In the genomic region with DNA sequence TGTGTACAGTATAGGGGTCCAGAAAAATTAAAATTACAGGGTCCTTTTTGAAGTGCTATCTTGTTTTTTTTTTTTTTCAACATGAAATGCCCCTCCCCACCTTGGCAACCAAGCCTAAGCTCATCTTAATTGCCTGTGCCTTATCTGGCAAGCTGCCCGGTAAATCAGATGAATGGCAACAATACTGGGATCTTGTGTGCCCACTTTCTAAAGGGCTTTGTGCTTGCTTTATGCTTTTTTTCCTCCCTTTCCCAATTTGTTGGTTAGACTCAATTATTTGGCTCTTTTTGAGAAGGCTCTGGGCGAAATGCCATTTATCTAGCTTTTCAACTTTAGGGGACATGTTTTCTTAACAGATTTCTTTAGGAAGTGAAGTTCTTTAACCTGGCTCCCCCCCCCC, we compare ENCODE assay signal across 11 mouse cellular contexts. TPM values are rescaled to one million over a fixed set of nuclear protein-coding genes. Genes with fewer than 3 reads are reported as not detected.
A peak's percentile ranks its signal among the peaks of the same experiment; 100 is the strongest.
DNase-seq lines count a peak whose midpoint lies in the region; ATAC-seq and TF ChIP-seq lines count a peak whose summit lies in the region.
"Had no signal": no experiment of that assay in that cellular context is flagged by ENCODE, and none has a peak within 500 bp of the region (broad histone marks: within the 10 kb centered on the region; RNA-seq: fewer than 3 reads in every experiment).

No protein-coding gene starts in this region.

- no peak overlapping the region for H3K4me2 ChIP-seq in neural tube, embryonic 11.5 days (ENCODE audit: low read depth)
- H3K4me2 ChIP-seq in forebrain, embryonic 15.5 days (replicated peaks): no peak overlapping the region
- H3K4me2 ChIP-seq in midbrain, postnatal 0 days (ENCODE audit: low read depth, low read length, poor library complexity, severe bottlenecking): no peak overlapping the region
- H3K4me2 ChIP-seq: lung, embryonic 15.5 days had no signal

- no peaks in the 10 kb centered on the region for H3K36me3 ChIP-seq in neural tube, embryonic 11.5 days (ENCODE audit: control insufficient read depth, insufficient read depth, low read length)
- no peaks in the 10 kb centered on the region for H3K36me3 ChIP-seq in forebrain, embryonic 15.5 days
- no peaks in the 10 kb centered on the region for H3K36me3 ChIP-seq in midbrain, postnatal 0 days (ENCODE audit: insufficient read depth, low read length)
- H3K36me3 ChIP-seq: lung, embryonic 15.5 days had no signal

- no peaks in the 10 kb centered on the region for H3K9me3 ChIP-seq in neural tube, embryonic 11.5 days (ENCODE audit: control insufficient read depth, low read length)
- no peaks in the 10 kb centered on the region for H3K9me3 ChIP-seq in forebrain, embryonic 15.5 days
- H3K9me3 ChIP-seq in midbrain, postnatal 0 days (ENCODE audit: low read length): no peaks in the 10 kb centered on the region
- H3K9me3 ChIP-seq: lung, embryonic 15.5 days had no signal

- DNase-seq in heart, adult 8-10 months (ENCODE audit: low spot score): peak; percentile 1
- no peak for DNase-seq in heart, adult 18-20 months
- peak; percentile 26 for DNase-seq in neural tube, embryonic 11.5 days (ENCODE audit: low spot score)
- DNase-seq in neural tube, embryonic 10.5 days (ENCODE audit: extremely low spot score, low spot score): no peak
- DNase-seq in midbrain, postnatal 0 days (ENCODE audit: low spot score): peak; percentile 89
- DNase-seq: thymus, postnatal 4 days had no signal

- 70% methylated on average over 2 of the region's 2 CpGs for WGBS in neural tube, embryonic 11.5 days
- 2% methylated on average over 2 of the region's 2 CpGs for WGBS in forebrain, embryonic 15.5 days
- 17% methylated on average over 2 of the region's 2 CpGs for WGBS in midbrain, postnatal 0 days

- no peak overlapping the region for H3K9ac ChIP-seq in neural tube, embryonic 11.5 days (ENCODE audit: low read length)
- no peak overlapping the region for H3K9ac ChIP-seq in forebrain, embryonic 15.5 days (replicated peaks)
- H3K9ac ChIP-seq in midbrain, postnatal 0 days (replicated peaks; ENCODE audit: low read length, poor library complexity, severe bottlenecking): no peak overlapping the region
- H3K9ac ChIP-seq: lung, embryonic 15.5 days had no signal

- no peak for TF ChIP-seq CTCF in midbrain, postnatal 0 days (IDR thresholded peaks at IDR 0.05)

- H3K4me1 ChIP-seq in neural tube, embryonic 11.5 days (ENCODE audit: control insufficient read depth, insufficient read depth, low read length): no peaks in the 10 kb centered on the region
- peaks cover 18% of the 10 kb centered on the region for H3K4me1 ChIP-seq in forebrain, embryonic 15.5 days
- no peaks in the 10 kb centered on the region for H3K4me1 ChIP-seq in midbrain, postnatal 0 days (ENCODE audit: insufficient read depth, low read length)

- H3K27me3 ChIP-seq in neural tube, embryonic 11.5 days (ENCODE audit: control insufficient read depth, insufficient read depth, low read length): no peaks in the 10 kb centered on the region
- peaks cover 8% of the 10 kb centered on the region for H3K27me3 ChIP-seq in forebrain, embryonic 15.5 days
- no peaks in the 10 kb centered on the region for H3K27me3 ChIP-seq in midbrain, postnatal 0 days (ENCODE audit: insufficient read depth, low read length)
- H3K27me3 ChIP-seq: lung, embryonic 15.5 days had no signal

- no peak overlapping the region for H3K27ac ChIP-seq in neural tube, embryonic 11.5 days (ENCODE audit: low read depth, low read length)
- H3K27ac ChIP-seq in forebrain, embryonic 15.5 days (replicated peaks): peak overlapping the region; percentile 33
- no peak overlapping the region for H3K27ac ChIP-seq in midbrain, postnatal 0 days (ENCODE audit: low read depth, low read length)
- H3K27ac ChIP-seq: lung, embryonic 15.5 days had no signal

- ATAC-seq in neural tube, embryonic 11.5 days (ENCODE audit: insufficient read depth, low FRiP score, low TSS enrichment): no peak
- peak; percentile 75 for ATAC-seq in forebrain, embryonic 15.5 days (replicated peaks)
- no peak for ATAC-seq in midbrain, postnatal 0 days (ENCODE audit: low FRiP score)
- ATAC-seq in granulocyte monocyte progenitor cell, adult 5-6 weeks (replicated peaks; ENCODE audit: poor library complexity, severe bottlenecking): no peak
- ATAC-seq in erythroid progenitor cell, adult 5-6 weeks (replicated peaks; ENCODE audit: low FRiP score, poor library complexity, severe bottlenecking): no peak

- H3K4me3 ChIP-seq in neural tube, embryonic 11.5 days (ENCODE audit: low read depth, low read length): no peak overlapping the region
- H3K4me3 ChIP-seq in forebrain, embryonic 15.5 days: no peak overlapping the region
- no peak overlapping the region for H3K4me3 ChIP-seq in midbrain, postnatal 0 days (ENCODE audit: low read depth, low read length)
- H3K4me3 ChIP-seq: lung, embryonic 15.5 days; myocyte had no signal

RNA-seq across cellular contexts. Expression of gene Sh3gl2, which starts 45.3 kb away (rescaled TPM):
- 1 to 10 TPM; 5.2 to 9.7 (median 7.2) TPM for total RNA-seq in heart, adult 8-10 months (2022)
- 1 to 10 TPM; 6.2 to 8.5 TPM for total RNA-seq in heart, adult 18-20 months (2021)
- polyA plus RNA-seq in neural tube, embryonic 11.5 days (2014; fragmentation: Nextera tagmentation; extraction: Ambion mirVana): 13.3 and 14.8 TPM in 2 replicates
- 72.1 and 74.3 TPM in 2 replicates for polyA plus RNA-seq in forebrain, embryonic 15.5 days (2015; fragmentation: Nextera tagmentation; extraction: Ambion mirVana)
- total RNA-seq in midbrain, postnatal 0 days (2014; rRNA removed): 47.4 and 50.6 TPM in 2 replicates
- polyA plus RNA-seq in midbrain, postnatal 0 days (2015; fragmentation: Nextera tagmentation; extraction: Ambion mirVana): 123 and 132 TPM in 2 replicates
- not detected in 2 replicates for total RNA-seq in granulocyte monocyte progenitor cell, adult 5-6 weeks (2014; fragmentation: Nextera tagmentation)
- total RNA-seq in granulocyte monocyte progenitor cell, adult 5-6 weeks (2017): not detected in 2 replicates
- not detected in 2 replicates for total RNA-seq in erythroid progenitor cell, adult 5-6 weeks (2015; ENCODE audit: low replicate concordance)
- not detected in 2 replicates for total RNA-seq in erythroid progenitor cell, adult 5-6 weeks (2017; ENCODE audit: low replicate concordance)
- polyA plus RNA-seq: myocyte had no signal

Comparison
In these comparisons a context has a peak if more than half of its experiments do, and no peak if none do; other contexts are left out.
1. DNase-seq: peak in heart, adult 8-10 months (single experiment), neural tube, embryonic 11.5 days (single experiment) and midbrain, postnatal 0 days (single experiment); none in heart, adult 18-20 months (0 of 2) and neural tube, embryonic 10.5 days (single experiment).
2. RNA of gene Sh3gl2, which starts 45.3 kb away (total RNA-seq): 47.4 to 50.6 TPM in midbrain, postnatal 0 days, 6.2 to 8.5 TPM in heart, adult 18-20 months and 5.2 to 9.7 TPM in heart, adult 8-10 months; not detected in granulocyte monocyte progenitor cell, adult 5-6 weeks and not detected in erythroid progenitor cell, adult 5-6 weeks; every median in the first group is over 4 times any median in the second.